Mouse (Mus musculus) embryonic facial prominence, embryonic 14.5 days (tissue): Measurements from ENCODE around the gene Lsm14a. TPM values are rescaled to one million over a fixed set of nuclear protein-coding genes. Genes with fewer than 3 reads are reported as not detected.

Source experiments
- ATAC-seq: fragments of 200-750 bp; cut with Nextera tagmentation; 2 replicates; pipeline ENCODE4 v1.8.0; 2017; ENCODE audit warnings: low read depth, moderate number of reproducible peaks, moderate TSS enrichment
- DNase-seq: peaks from one replicate; pipeline ENCODE4 v3.0.0-alpha.2; 2015; ENCODE audit warnings: low spot score
- H3K27ac ChIP-seq: fragments of 300-500 bp; sonication (generic); replicated peaks from 2 replicates; pipeline ENCODE4 v1.5.1; 2014; ENCODE audit warnings: low read depth, mild to moderate bottlenecking, low read length, moderate library complexity
- H3K27me3 ChIP-seq: fragments of 300-500 bp; sonication (generic); replicated peaks from 2 replicates; pipeline ENCODE4 v1.6.1; 2014; ENCODE audit warnings: low read length; ENCODE audit not compliant: control insufficient read depth, insufficient read depth
- H3K36me3 ChIP-seq: fragments of 300-500 bp; sonication (generic); 2 replicates; pipeline ENCODE4 v1.6.1; 2014; ENCODE audit warnings: low read length, mixed read lengths; ENCODE audit not compliant: control insufficient read depth, insufficient read depth
- H3K4me1 ChIP-seq: fragments of 300-500 bp; sonication (generic); 2 replicates; pipeline ENCODE4 v1.6.1; 2014; ENCODE audit warnings: antibody characterized with exemption, low read length; ENCODE audit not compliant: control insufficient read depth, insufficient read depth
- H3K4me2 ChIP-seq: fragments of 300-500 bp; sonication (generic); 2 replicates; pipeline ENCODE4 v1.6.1; 2014; ENCODE audit warnings: low read depth, mild to moderate bottlenecking, low read length, moderate library complexity, mixed read lengths
- H3K4me3 ChIP-seq: fragments of 300-500 bp; sonication (generic); 2 replicates; pipeline ENCODE4 v1.5.1; 2014; ENCODE audit warnings: low read depth, mild to moderate bottlenecking, low read length
- H3K9ac ChIP-seq: fragments of 300-500 bp; sonication (generic); 2 replicates; pipeline ENCODE4 v1.6.1; 2014; ENCODE audit warnings: low read depth, mild to moderate bottlenecking, low read length, moderate library complexity, mixed read lengths
- H3K9me3 ChIP-seq: fragments of 300-500 bp; sonication (generic); 2 replicates; pipeline ENCODE4 v1.6.1; 2016; ENCODE audit warnings: low read length; ENCODE audit not compliant: control insufficient read depth
- WGBS: fragments of 180-500 bp; shearing (Covaris S2); extraction: QIAGEN DNeasy Blood & Tissue Kit; methylation state at CpG from one replicate; pipeline ENCODE4 v1.1.7; 2014; 5-methylcytosine and 5-hydroxymethylcytosine counted together
- polyA plus RNA-seq: library from polyadenylated mRNA; unstranded; fragments of >200 nt; fragmentation: Nextera tagmentation; extraction: Ambion mirVana; gene quantifications from 2 replicates; pipeline ENCODE4 v1.2.1, GENCODE M21; 2014

Lsm14a gene
- polyA plus RNA-seq, 1 experiment from 2014 or later = 62.7 TPM

DNA sequence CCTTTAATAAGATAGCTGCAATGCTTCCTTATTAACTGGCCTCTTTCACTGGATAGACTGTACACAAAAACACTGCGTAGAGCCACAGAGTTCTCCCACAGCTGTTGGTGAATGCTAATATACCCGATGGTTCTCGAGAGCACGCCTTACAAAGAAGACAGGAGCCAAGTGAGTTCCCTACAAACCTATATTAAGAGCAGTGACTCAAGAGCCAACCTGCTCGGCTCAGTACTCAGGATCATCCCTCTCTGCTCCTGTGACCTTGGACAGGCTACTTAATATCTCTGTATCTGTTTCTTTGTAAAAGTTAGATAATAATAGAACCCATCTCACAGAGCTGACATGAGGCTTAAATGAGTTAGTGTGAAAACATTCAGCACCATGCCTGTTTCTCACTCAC lies 42.9 kb downstream of the Lsm14a start:
- no peaks in the 10 kb centered on the region for H3K27me3 ChIP-seq
- 90% methylated on average over 5 of the region's 5 CpGs for WGBS
- no peaks in the 10 kb centered on the region for H3K9me3 ChIP-seq
- DNase-seq (no peak), ATAC-seq (no peak)
- peaks cover 100% of the 10 kb centered on the region for H3K36me3 ChIP-seq
- no peak overlapping the region for H3K27ac ChIP-seq
- H3K4me2 ChIP-seq = no peak overlapping the region
- no peak overlapping the region for H3K4me3 ChIP-seq
- no peaks in the 10 kb centered on the region for H3K4me1 ChIP-seq
- no peak overlapping the region for H3K9ac ChIP-seq

DNA sequence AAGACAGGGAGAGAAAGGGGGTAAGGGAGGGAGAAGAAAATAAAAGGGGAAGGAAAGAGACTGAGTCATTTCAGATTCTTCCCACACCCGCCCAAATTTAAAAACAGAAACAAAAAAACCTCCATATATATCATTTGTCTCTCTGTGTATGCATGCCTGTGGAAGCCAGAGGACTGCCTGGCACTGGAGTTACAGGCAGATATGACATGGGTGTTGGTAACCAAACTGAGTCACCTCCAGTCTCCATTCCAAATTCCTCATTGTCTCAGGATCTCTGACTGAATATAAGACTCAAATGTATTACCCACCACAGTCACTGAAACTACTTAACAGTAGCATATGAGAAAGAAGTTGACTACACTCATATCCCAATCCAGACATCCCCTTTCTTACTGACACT lies 45.1 kb downstream of the Lsm14a start:
- Histone ChIP-seq H3K4me1 (no peaks in the 10 kb centered on the region), H3K36me3 (peaks cover 100% of the 10 kb centered on the region), H3K9me3 (no peaks in the 10 kb centered on the region), H3K27me3 (no peaks in the 10 kb centered on the region), H3K9ac (no peak overlapping the region), H3K4me3 (no peak overlapping the region), H3K27ac (no peak overlapping the region), H3K4me2 (no peak overlapping the region)
- no peak for DNase-seq
- 76% methylated on average over 1 of the region's 1 CpGs for WGBS
- no peak for ATAC-seq

DNA sequence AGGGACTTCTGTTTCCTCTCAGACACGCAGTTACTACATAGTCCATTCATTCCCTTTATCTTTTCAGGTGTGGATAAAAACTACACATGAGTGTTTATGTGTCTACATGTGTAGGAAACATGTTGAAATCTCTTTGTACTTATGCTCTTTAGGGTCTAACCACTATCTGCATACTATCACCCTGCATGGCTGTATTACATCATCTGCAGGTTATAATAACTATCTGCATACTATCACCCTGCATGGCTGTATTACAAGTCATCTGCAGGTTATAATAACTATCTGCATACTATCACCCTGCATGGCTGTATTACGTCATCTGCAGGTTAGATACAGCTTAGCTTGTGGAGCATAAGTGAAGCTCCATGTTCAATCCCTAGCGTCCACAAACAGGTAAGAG lies 46.1 kb downstream of the Lsm14a start:
- no peak overlapping the region for H3K27ac ChIP-seq
- H3K4me1 ChIP-seq = no peaks in the 10 kb centered on the region
- peaks cover 100% of the 10 kb centered on the region for H3K36me3 ChIP-seq
- no peaks in the 10 kb centered on the region for H3K27me3 ChIP-seq
- ATAC-seq (no peak), DNase-seq (no peak)
- WGBS = 91% methylated on average over 3 of the region's 3 CpGs
- H3K4me3 ChIP-seq = no peak overlapping the region
- no peak overlapping the region for H3K4me2 ChIP-seq
- H3K9ac ChIP-seq = no peak overlapping the region
- no peaks in the 10 kb centered on the region for H3K9me3 ChIP-seq

DNA sequence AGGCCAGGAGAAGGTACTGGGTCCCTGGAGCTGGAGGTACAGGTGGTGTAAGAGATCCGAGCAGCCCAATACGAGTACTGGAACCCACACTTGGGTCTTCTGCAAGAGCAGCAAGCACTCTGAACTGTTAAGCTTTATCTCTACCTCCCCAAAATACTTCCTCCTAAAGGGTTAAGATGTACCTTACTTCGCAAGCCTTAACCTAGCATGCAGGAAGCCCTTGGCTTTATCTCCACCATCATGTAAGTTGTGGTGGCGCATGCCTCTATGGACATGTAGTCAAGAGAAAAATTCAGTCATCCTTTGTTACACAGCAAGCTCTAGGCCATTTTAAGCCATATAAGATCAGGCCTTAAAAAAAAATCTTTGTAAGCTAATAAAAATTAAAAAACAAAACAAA lies 46.6 kb downstream of the Lsm14a start:
- peaks cover 100% of the 10 kb centered on the region for H3K36me3 ChIP-seq
- H3K4me1 ChIP-seq = no peaks in the 10 kb centered on the region
- H3K4me2 ChIP-seq = no peak overlapping the region
- 92% methylated on average over 4 of the region's 4 CpGs for WGBS
- no peak for ATAC-seq
- H3K4me3 ChIP-seq = no peak overlapping the region
- H3K27me3 ChIP-seq = no peaks in the 10 kb centered on the region
- no peak for DNase-seq
- H3K9ac ChIP-seq = no peak overlapping the region
- H3K9me3 ChIP-seq = no peaks in the 10 kb centered on the region
- no peak overlapping the region for H3K27ac ChIP-seq

DNA sequence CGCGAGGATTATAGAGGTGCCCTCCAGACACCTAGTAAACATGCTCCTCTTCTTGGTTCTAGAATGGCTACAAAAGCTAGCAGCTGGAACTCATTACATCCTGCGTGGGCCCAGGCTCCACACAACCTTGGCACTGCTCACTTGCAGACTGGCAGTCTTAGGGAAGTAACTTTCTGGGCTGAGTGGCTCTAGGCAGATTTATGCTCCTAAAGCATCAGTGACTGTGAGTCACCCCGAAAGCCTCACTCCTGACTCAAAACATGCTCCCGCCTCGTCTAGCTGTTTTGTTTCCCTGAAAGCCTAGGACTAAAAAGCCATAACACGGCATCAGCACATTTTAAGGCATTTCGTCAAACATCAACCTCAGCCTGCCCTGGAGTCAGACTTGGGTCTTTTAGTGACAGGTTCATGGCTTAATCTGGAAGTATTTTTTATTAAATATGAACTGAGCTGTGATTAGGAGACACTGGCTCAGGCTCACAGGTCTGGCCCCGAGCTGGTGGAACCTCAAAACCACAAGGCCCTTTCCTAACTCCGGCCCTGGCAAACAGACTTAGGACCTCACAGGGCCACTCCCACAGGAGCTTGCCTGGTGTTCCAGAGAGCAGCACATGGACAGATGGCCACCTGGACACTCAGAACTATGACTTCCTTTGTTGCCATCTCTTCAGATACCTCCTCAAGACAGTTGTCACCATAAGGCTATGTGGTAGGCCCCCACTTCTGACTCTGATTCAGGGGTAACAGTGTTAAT lies 50.9 kb downstream of the Lsm14a start:
- WGBS = 74% methylated on average over 10 of the region's 10 CpGs
- Histone ChIP-seq H3K4me3 (no peak overlapping the region), H3K4me2 (no peak overlapping the region), H3K27ac (no peak overlapping the region), H3K4me1 (no peaks in the 10 kb centered on the region; the same call in 1 of the 2 replicates), H3K9me3 (no peaks in the 10 kb centered on the region), H3K9ac (no peak overlapping the region), H3K27me3 (no peaks in the 10 kb centered on the region), H3K36me3 (peaks cover 69% of the 10 kb centered on the region)
- peak; percentile 39 for DNase-seq
- ATAC-seq = no peak

DNA sequence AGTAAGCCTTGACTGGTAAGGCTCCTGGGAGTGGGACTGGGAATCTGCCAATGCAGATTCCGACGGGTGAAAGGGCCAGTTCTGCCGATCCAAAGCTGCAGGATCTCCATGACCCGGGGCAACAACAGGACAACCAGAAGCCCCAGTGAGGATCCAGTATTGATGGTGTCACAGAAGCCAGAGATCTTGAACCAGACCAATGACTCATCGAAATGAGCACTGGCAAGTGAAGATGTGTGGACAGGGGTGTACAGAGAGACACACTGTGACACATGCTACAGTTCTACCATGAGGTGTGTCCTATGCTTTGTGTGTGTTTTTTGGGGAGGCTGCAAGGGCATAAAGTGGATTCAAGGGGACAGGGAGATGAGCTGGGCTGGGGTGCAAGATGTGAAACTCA lies 52.3 kb downstream of the Lsm14a start:
- H3K36me3 ChIP-seq = peaks cover 56% of the 10 kb centered on the region
- DNase-seq (no peak), ATAC-seq (no peak)
- H3K9me3 ChIP-seq = no peaks in the 10 kb centered on the region
- WGBS = 93% methylated on average over 5 of the region's 5 CpGs
- H3K4me2 ChIP-seq = no peak overlapping the region
- H3K4me1 ChIP-seq = no peaks in the 10 kb centered on the region; the same call in 1 of the 2 replicates
- H3K27ac ChIP-seq = no peak overlapping the region
- H3K9ac ChIP-seq = no peak overlapping the region
- H3K27me3 ChIP-seq = no peaks in the 10 kb centered on the region
- no peak overlapping the region for H3K4me3 ChIP-seq

DNA sequence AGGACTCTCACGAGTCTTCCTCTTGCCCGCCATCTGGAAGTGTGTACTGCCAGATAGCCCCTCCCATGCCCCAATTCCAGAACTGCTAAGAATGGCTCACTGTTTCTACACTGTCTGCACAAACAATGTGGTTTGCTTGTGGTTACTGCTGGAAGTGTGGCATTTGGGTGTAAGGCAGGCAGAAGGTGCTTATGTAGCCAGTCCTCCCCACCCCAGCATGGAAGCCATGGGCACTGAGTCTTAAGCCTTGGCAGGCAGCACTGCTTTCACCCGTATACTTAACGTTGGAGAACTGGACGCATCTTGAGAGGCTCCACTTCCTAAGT lies 54.0 kb downstream of the Lsm14a start:
- Histone ChIP-seq H3K36me3 (peaks cover 38% of the 10 kb centered on the region), H3K9ac (no peak overlapping the region), H3K4me2 (no peak overlapping the region), H3K27ac (no peak overlapping the region), H3K4me1 (no peaks in the 10 kb centered on the region; the same call in 1 of the 2 replicates), H3K9me3 (no peaks in the 10 kb centered on the region), H3K27me3 (no peaks in the 10 kb centered on the region), H3K4me3 (no peak overlapping the region)
- peak; percentile 42 for DNase-seq
- WGBS = 56% methylated on average over 5 of the region's 5 CpGs
- peak; percentile 26; the same call in 1 of the 2 replicates for ATAC-seq

DNA sequence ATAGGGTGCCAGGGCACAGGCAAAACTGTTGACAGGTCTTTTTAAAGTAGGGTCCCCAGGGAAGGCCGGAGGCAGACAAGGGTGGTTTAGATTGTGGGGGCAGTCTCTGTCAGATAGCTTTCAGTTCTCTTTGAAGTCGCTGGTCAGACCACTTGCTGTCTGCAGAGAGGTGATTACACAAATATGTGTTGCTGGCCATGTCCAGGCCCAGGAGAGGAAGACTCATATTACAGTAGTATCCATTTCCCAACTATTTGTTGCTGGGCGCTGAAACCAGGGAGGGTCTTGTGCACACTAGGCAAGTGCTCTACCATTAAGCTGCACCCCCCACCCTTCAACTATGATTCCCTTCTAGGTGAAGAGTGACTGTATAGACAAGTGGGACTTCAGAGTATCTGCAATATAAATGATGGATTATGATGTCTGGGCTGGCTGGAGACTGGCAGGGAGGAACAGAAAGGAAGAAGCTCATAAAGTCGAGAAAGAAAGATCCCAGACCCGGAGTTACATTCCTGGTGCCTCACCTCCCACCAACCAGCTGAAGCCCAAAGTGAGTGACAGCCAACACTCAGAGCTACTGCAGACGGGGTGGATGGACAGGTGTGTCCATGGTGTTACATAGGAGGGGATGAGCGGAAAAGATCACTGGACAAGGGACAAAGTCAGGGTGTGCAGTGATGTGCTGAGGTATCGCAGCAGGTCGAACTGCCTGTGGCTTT lies 54.5 kb downstream of the Lsm14a start:
- no peaks in the 10 kb centered on the region for H3K9me3 ChIP-seq
- H3K27me3 ChIP-seq = no peaks in the 10 kb centered on the region
- no peak overlapping the region for H3K4me3 ChIP-seq
- DNase-seq (peak; percentile 21), ATAC-seq (peak; percentile 24; the same call in 1 of the 2 replicates)
- no peak overlapping the region for H3K9ac ChIP-seq
- H3K36me3 ChIP-seq = peaks cover 33% of the 10 kb centered on the region
- H3K4me2 ChIP-seq = no peak overlapping the region
- H3K27ac ChIP-seq = no peak overlapping the region; the same call in 1 of the 2 replicates
- WGBS = 36% methylated on average over 9 of the region's 9 CpGs
- H3K4me1 ChIP-seq = no peaks in the 10 kb centered on the region; the same call in 1 of the 2 replicates
